In the genomic region with DNA sequence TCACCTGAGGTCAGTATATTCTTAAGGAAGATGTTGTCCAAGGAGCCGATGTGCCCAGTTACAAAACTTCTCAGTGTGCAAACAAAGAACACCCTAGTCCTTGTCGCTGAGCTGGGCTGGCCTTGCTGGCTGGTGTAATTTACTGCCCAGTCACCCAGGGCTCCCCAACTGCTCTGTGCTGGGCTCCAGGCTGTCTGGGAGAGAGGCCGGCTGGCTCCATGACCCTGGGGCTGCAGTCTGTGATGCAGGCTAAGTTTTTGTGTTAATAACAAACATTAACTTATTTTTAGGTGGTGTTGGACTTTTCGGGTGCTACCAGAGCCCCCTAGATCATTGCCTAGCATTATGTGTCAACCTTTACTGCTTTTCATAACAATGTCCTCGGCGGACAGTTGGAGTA, we compare ENCODE assay signal across 33 mouse cellular contexts. TPM values are rescaled to one million over a fixed set of nuclear protein-coding genes. Genes with fewer than 3 reads are reported as not detected.
DNase-seq lines count a peak whose midpoint lies in the region; ATAC-seq lines count a peak whose summit lies in the region.
"Had no signal": no experiment of that assay in that cellular context is flagged by ENCODE, and none has a peak within 500 bp of the region (broad histone marks: within the 10 kb centered on the region; RNA-seq: fewer than 3 reads in every experiment).

No protein-coding gene starts in this region.

- H3K9ac ChIP-seq in kidney, embryonic 14.5 days (ENCODE audit: low read depth, low read length) = no peak overlapping the region
- H3K9ac ChIP-seq: embryonic facial prominence, embryonic 15.5 days; hindbrain, embryonic 12.5 days; intestine, embryonic 15.5 days; limb, embryonic 15.5 days; liver, embryonic 13.5 days; midbrain, embryonic 12.5 days; neural tube, embryonic 13.5 days; stomach, embryonic 15.5 days had no signal

- H3K4me3 ChIP-seq in kidney, embryonic 14.5 days (ENCODE audit: low read length) = no peak overlapping the region
- H3K4me3 ChIP-seq: embryonic facial prominence, embryonic 10.5 days; embryonic facial prominence, embryonic 15.5 days; gastrocnemius, adult 2 months; hindbrain, embryonic 12.5 days; intestine, embryonic 15.5 days; limb, embryonic 15.5 days; liver, embryonic 13.5 days; megakaryocyte, embryonic 14.5 days; midbrain, embryonic 12.5 days; neural tube, embryonic 13.5 days; stomach, embryonic 15.5 days had no signal

- H3K27me3 ChIP-seq in kidney, embryonic 14.5 days (ENCODE audit: control insufficient read depth, insufficient read depth, low read length) = no peaks in the 10 kb centered on the region
- H3K27me3 ChIP-seq: embryonic facial prominence, embryonic 15.5 days; hindbrain, embryonic 12.5 days; intestine, embryonic 15.5 days; limb, embryonic 15.5 days; liver, embryonic 13.5 days; midbrain, embryonic 12.5 days; neural tube, embryonic 13.5 days; Patski; stomach, embryonic 15.5 days had no signal

- 25% methylated on average over 6 of the region's 6 CpGs for WGBS in kidney, embryonic 14.5 days

- peak; percentile 82 for ATAC-seq in kidney, embryonic 14.5 days (ENCODE audit: low FRiP score, low TSS enrichment)
- ATAC-seq: forebrain, embryonic 14.5 days; hindbrain, postnatal 0 days; intestine, embryonic 15.5 days; lung, postnatal 0 days; Patski had no signal

- H3K9me3 ChIP-seq in kidney, embryonic 14.5 days (ENCODE audit: control insufficient read depth, low read length) = no peaks in the 10 kb centered on the region
- H3K9me3 ChIP-seq: embryonic facial prominence, embryonic 10.5 days; embryonic facial prominence, embryonic 15.5 days; hindbrain, embryonic 12.5 days; intestine, embryonic 15.5 days; limb, embryonic 15.5 days; liver, embryonic 13.5 days; megakaryocyte, embryonic 14.5 days; midbrain, embryonic 12.5 days; neural tube, embryonic 13.5 days; stomach, embryonic 15.5 days had no signal

- no peak for DNase-seq in kidney, adult 8-10 months
- DNase-seq in adrenal gland, adult 2 months = peak; percentile 86
- DNase-seq in adrenal gland, postnatal 25 days = peak; percentile 65
- peak; percentile 22 to 53 for DNase-seq in kidney, postnatal 25 days
- DNase-seq in cerebellum, adult 9-11 months = no peak
- DNase-seq in retina, postnatal 1 day = no peak
- no peak for DNase-seq in layer of hippocampus, adult 11-12 months (ENCODE audit: low spot score)
- DNase-seq: cerebellum, adult 11-12 months; cerebellum, postnatal 10 days; gastrocnemius, adult 2 months; gastrocnemius, postnatal 36 days; heart, adult 18-20 months; heart, postnatal 36 days; left cerebral cortex, postnatal 4 days; liver, embryonic 13.5 days; lung, adult 18-20 months; lung, postnatal 4 days; right cerebral cortex, postnatal 14 days had no signal

- H3K4me1 ChIP-seq in kidney, embryonic 14.5 days (ENCODE audit: control insufficient read depth, insufficient read depth, low read length) = no peaks in the 10 kb centered on the region
- H3K4me1 ChIP-seq: embryonic facial prominence, embryonic 15.5 days; intestine, embryonic 15.5 days; limb, embryonic 15.5 days; megakaryocyte, embryonic 14.5 days; midbrain, embryonic 12.5 days; neural tube, embryonic 13.5 days; stomach, embryonic 15.5 days had no signal

- no peak overlapping the region for H3K4me2 ChIP-seq in kidney, embryonic 14.5 days (replicated peaks; ENCODE audit: low read depth, low read length)
- H3K4me2 ChIP-seq: embryonic facial prominence, embryonic 15.5 days; heart, embryonic 11.5 days; hindbrain, embryonic 12.5 days; intestine, embryonic 15.5 days; limb, embryonic 15.5 days; liver, embryonic 13.5 days; midbrain, embryonic 12.5 days; neural tube, embryonic 13.5 days; stomach, embryonic 15.5 days had no signal

- H3K36me3 ChIP-seq in kidney, embryonic 14.5 days (ENCODE audit: control insufficient read depth, insufficient read depth, low read length) = no peaks in the 10 kb centered on the region
- H3K36me3 ChIP-seq: embryonic facial prominence, embryonic 10.5 days; embryonic facial prominence, embryonic 15.5 days; hindbrain, embryonic 12.5 days; intestine, embryonic 15.5 days; limb, embryonic 15.5 days; liver, embryonic 13.5 days; midbrain, embryonic 12.5 days; neural tube, embryonic 13.5 days; stomach, embryonic 15.5 days had no signal

- 0 out of 2 replicates have a peak overlapping the region, but pooled peaks have one; percentile 38 for H3K27ac ChIP-seq in kidney, embryonic 14.5 days (ENCODE audit: low read depth, low read length)
- H3K27ac ChIP-seq: embryonic facial prominence, embryonic 10.5 days; embryonic facial prominence, embryonic 15.5 days; gastrocnemius, adult 2 months; hindbrain, embryonic 12.5 days; hindbrain, postnatal 0 days; intestine, embryonic 15.5 days; limb, embryonic 15.5 days; liver, embryonic 13.5 days; midbrain, embryonic 12.5 days; neural tube, embryonic 13.5 days; stomach, embryonic 15.5 days had no signal

RNA-seq across cellular contexts. Expression of a gene that starts 15.4 kb away (rescaled TPM):
- polyA plus RNA-seq in kidney, embryonic 14.5 days (2014; fragmentation: Nextera tagmentation; extraction: Ambion mirVana) = 7.9 and 17.8 TPM in 2 replicates
- 1 to 10 TPM; 2.2 to 3.8 TPM for total RNA-seq in adrenal gland, adult 2 months (2021)
- 2.4 and 3.0 TPM in 2 replicates for polyA plus RNA-seq in adrenal gland, adult 2 months (2012; rRNA removed)
- 5.6 and 10.2 TPM in 2 replicates for total RNA-seq in adrenal gland, postnatal 25 days (2021)

Comparison
In these comparisons a context has a peak if more than half of its experiments do, and no peak if none do; other contexts are left out.
1. DNase-seq: peak in adrenal gland, adult 2 months (single experiment), adrenal gland, postnatal 25 days (single experiment) and kidney, postnatal 25 days (2 of 2); none in kidney, adult 8-10 months (0 of 2), cerebellum, adult 9-11 months (single experiment), retina, postnatal 1 day (single experiment) and layer of hippocampus, adult 11-12 months (single experiment).